Mouse (Mus musculus) cerebellum, adult 2 months (tissue): ENCODE results near the gene Zfp612. TPM values are rescaled to one million over a fixed set of nuclear protein-coding genes. Genes with fewer than 3 reads are reported as not detected.

Experiments
- DNase-seq, 2 experiments: peaks; one replicate each; pipeline ENCODE4 v3.0.0; 2021
- H3K27ac ChIP-seq: fragments of 200-500 bp; 2 replicates; pipeline ENCODE4 v1.5.1; 2012; ENCODE audit warnings: low read length, control low read depth, inconsistent platforms; ENCODE audit not compliant: insufficient read depth
- H3K27me3 ChIP-seq: fragments of 200-500 bp; 2 replicates; pipeline ENCODE4 v1.6.1; 2012; ENCODE audit warnings: inconsistent platforms, mild to moderate bottlenecking, low read length, moderate library complexity; ENCODE audit not compliant: control insufficient read depth, insufficient read depth
- H3K4me1 ChIP-seq: fragments of 200-500 bp; 2 replicates; pipeline ENCODE4 v1.6.1; 2011; ENCODE audit warnings: low read length; ENCODE audit not compliant: control insufficient read depth, insufficient read depth
- H3K4me3 ChIP-seq: fragments of 200-500 bp; replicated peaks from 2 replicates; pipeline ENCODE3; 2011; ENCODE audit warnings: mild to moderate bottlenecking, low read depth, low read length, control low read depth; ENCODE audit not compliant: insufficient read depth
- CTCF ChIP-seq: fragments of 200-500 bp; IDR thresholded peaks from 2 replicates; pipeline ENCODE4 v1.5.1; 2011; ENCODE audit warnings: low read depth, mild to moderate bottlenecking, control low read depth, low read length, moderate library complexity, borderline replicate concordance; ENCODE audit not compliant: insufficient read depth
- POLR2A ChIP-seq: fragments of 200-500 bp; IDR thresholded peaks from 2 replicates; pipeline ENCODE4 v1.6.1; 2011; ENCODE audit warnings: low read length, control low read depth, borderline replicate concordance; ENCODE audit not compliant: insufficient read depth
- WGBS: fragments of 180-500 bp; shearing (Covaris S2); methylation state at CpG from one replicate; pipeline ENCODE4 v1.1.7; 2018; 5-methylcytosine and 5-hydroxymethylcytosine counted together
- polyA plus RNA-seq: library from polyadenylated mRNA; depleted of rRNA; stranded (reverse); fragments of >200 nt; gene quantifications from 2 replicates; pipeline ENCODE4 v1.2.3, GENCODE M21; 2012

Zfp612 gene
- polyA plus RNA-seq, 1 experiment = 41.3 TPM

- no peak for DNase-seq
- Histone ChIP-seq H3K4me3 (no peak overlapping the region), H3K4me1 (no peaks in the 10 kb centered on the region), H3K27ac (no peak overlapping the region), H3K27me3 (no peaks in the 10 kb centered on the region)
- WGBS = 53% methylated on average over 8 of the region's 8 CpGs
- TF ChIP-seq CTCF = no peak
- no peak for TF ChIP-seq POLR2A
Observed at GRCm38 (mm10) chr8:110058207-110058606, 21.3 kb upstream of the Zfp612 start.

- no peaks in the 10 kb centered on the region for H3K27me3 ChIP-seq
- WGBS = 50% methylated on average over 9 of the region's 9 CpGs
- DNase-seq = no peak
- no peak overlapping the region for H3K4me3 ChIP-seq
- TF ChIP-seq CTCF = no peak
- TF ChIP-seq POLR2A = no peak
- no peak overlapping the region for H3K27ac ChIP-seq
- H3K4me1 ChIP-seq = peaks cover 10% of the 10 kb centered on the region; the same call in 1 of the 2 replicates
Observed at GRCm38 (mm10) chr8:110064161-110064560, 15.4 kb upstream of the Zfp612 start.

- peak in 1 of 2 experiments; percentile 32 for DNase-seq
- H3K27me3 ChIP-seq = no peaks in the 10 kb centered on the region
- H3K4me1 ChIP-seq = peaks cover 10% of the 10 kb centered on the region; the same call in 1 of the 2 replicates
- 21% methylated on average over 18 of the region's 18 CpGs for WGBS
- no peak overlapping the region for H3K27ac ChIP-seq
- peak overlapping the region; percentile 18 for H3K4me3 ChIP-seq
- TF ChIP-seq POLR2A (no peak), CTCF (no peak)
Observed at GRCm38 (mm10) chr8:110064606-110065365, 14.8 kb upstream of the Zfp612 start.

- peaks cover 10% of the 10 kb centered on the region; the same call in 1 of the 2 replicates for H3K4me1 ChIP-seq
- 92% methylated on average over 4 of the region's 4 CpGs for WGBS
- no peaks in the 10 kb centered on the region for H3K27me3 ChIP-seq
- DNase-seq = no peak
- TF ChIP-seq CTCF = no peak
- TF ChIP-seq POLR2A = no peak
- H3K4me3 ChIP-seq = no peak overlapping the region
- no peak overlapping the region for H3K27ac ChIP-seq
Observed at GRCm38 (mm10) chr8:110065676-110066075, 13.9 kb upstream of the Zfp612 start.

GRCm38 (mm10) chr8:110069706-110070105 lies 9.8 kb upstream of the Zfp612 start:
- no peak overlapping the region for H3K4me3 ChIP-seq
- H3K27me3 ChIP-seq = no peaks in the 10 kb centered on the region
- H3K4me1 ChIP-seq = peaks cover 8% of the 10 kb centered on the region; the same call in 1 of the 2 replicates
- DNase-seq = no peak
- no peak overlapping the region for H3K27ac ChIP-seq
- TF ChIP-seq CTCF (no peak), POLR2A (no peak)
- WGBS = 53% methylated on average over 4 of the region's 4 CpGs

GRCm38 (mm10) chr8:110071600-110071999 lies 7.9 kb upstream of the Zfp612 start:
- no peaks in the 10 kb centered on the region for H3K27me3 ChIP-seq
- H3K4me1 ChIP-seq = no peaks in the 10 kb centered on the region
- H3K4me3 ChIP-seq = no peak overlapping the region
- 16% methylated on average over 9 of the region's 9 CpGs for WGBS
- no peak for TF ChIP-seq POLR2A
- TF ChIP-seq CTCF = peak; percentile 95
- DNase-seq = peak; percentile 44 to 63
- no peak overlapping the region for H3K27ac ChIP-seq

- no peak for TF ChIP-seq POLR2A
- TF ChIP-seq CTCF = no peak
- DNase-seq = no peak
- Histone ChIP-seq H3K4me3 (no peak overlapping the region), H3K4me1 (no peaks in the 10 kb centered on the region), H3K27ac (no peak overlapping the region), H3K27me3 (no peaks in the 10 kb centered on the region)
- WGBS = 81% methylated on average over 8 of the region's 8 CpGs
Observed at GRCm38 (mm10) chr8:110074496-110074895, 5.0 kb upstream of the Zfp612 start.

GRCm38 (mm10) chr8:110082416-110083105 lies 3.0 kb downstream of the Zfp612 start:
- H3K4me1 ChIP-seq = peaks cover 7% of the 10 kb centered on the region; the same call in 1 of the 2 replicates
- no peaks in the 10 kb centered on the region for H3K27me3 ChIP-seq
- H3K27ac ChIP-seq = no peak overlapping the region
- H3K4me3 ChIP-seq = no peak overlapping the region
- peak in 1 of 2 experiments; percentile 28 for DNase-seq
- 14% methylated on average over 11 of the region's 11 CpGs for WGBS
- TF ChIP-seq POLR2A (no peak), CTCF (no peak)

- 6% methylated on average over 1 of the region's 1 CpGs for WGBS
Observed at GRCm38 (mm10) chr8:110091869-110092268, 12.3 kb downstream of the Zfp612 start.

More at GRCm38 (mm10) chr8:110091869-110092268, 12.3 kb downstream of the Zfp612 start:
- DNase-seq = no peak
- Histone ChIP-seq H3K4me3 (no peak overlapping the region), H3K27me3 (no peaks in the 10 kb centered on the region), H3K27ac (no peak overlapping the region), H3K4me1 (no peaks in the 10 kb centered on the region)
- no peak for TF ChIP-seq CTCF
- no peak for TF ChIP-seq POLR2A
